In the genomic region with DNA sequence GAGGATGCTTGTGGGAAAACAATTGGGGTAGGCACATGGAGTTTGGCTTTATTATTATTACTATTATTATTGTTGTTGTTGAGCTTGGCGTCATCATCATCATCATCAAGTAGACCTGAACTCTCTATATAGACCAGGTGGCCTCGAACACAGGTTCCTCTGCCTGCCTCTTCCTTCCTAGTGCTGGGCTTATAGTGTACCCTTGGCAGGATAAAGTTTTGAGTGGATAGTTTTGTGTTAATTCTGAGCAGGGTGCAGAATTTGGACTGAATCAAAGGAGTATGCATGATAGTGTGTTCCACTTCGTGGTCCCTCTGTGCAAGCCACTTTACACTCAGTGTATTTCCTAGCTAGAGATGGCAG, we compare ENCODE assay signal across 8 mouse cellular contexts. TPM values are rescaled to one million over a fixed set of nuclear protein-coding genes. Genes with fewer than 3 reads are reported as not detected.
DNase-seq lines count a peak whose midpoint lies in the region; ATAC-seq and TF ChIP-seq lines count a peak whose summit lies in the region.

No protein-coding gene starts in this region.

- H3K9ac ChIP-seq in heart, embryonic 11.5 days (ENCODE audit: low read depth, low read length): peak overlapping the region; percentile 65
- peak overlapping the region; percentile 63 for H3K9ac ChIP-seq in ES-Bruce4 (ENCODE audit: low read depth, poor library complexity, severe bottlenecking)
- H3K9ac ChIP-seq in forebrain, embryonic 16.5 days (replicated peaks; ENCODE audit: low read depth, low read length): peak overlapping the region; percentile 73
- peak overlapping the region; percentile 71 for H3K9ac ChIP-seq in liver, embryonic 16.5 days (ENCODE audit: low read depth, low read length)

- H3K4me2 ChIP-seq in heart, embryonic 11.5 days: peak overlapping the region; percentile 93
- H3K4me2 ChIP-seq in forebrain, embryonic 16.5 days (ENCODE audit: low read length): peak overlapping the region; percentile 94
- peak overlapping the region; percentile 98 for H3K4me2 ChIP-seq in liver, embryonic 16.5 days (ENCODE audit: low read depth, low read length)

- peaks cover 24% of the 10 kb centered on the region for H3K36me3 ChIP-seq in heart, embryonic 11.5 days (ENCODE audit: control insufficient read depth, insufficient read depth, low read length)
- H3K36me3 ChIP-seq in ES-Bruce4 (ENCODE audit: control insufficient read depth, insufficient read depth, low read length, poor library complexity, severe bottlenecking): peaks cover 21% of the 10 kb centered on the region
- peaks cover 32% of the 10 kb centered on the region for H3K36me3 ChIP-seq in forebrain, embryonic 16.5 days (ENCODE audit: control insufficient read depth, insufficient read depth)
- peaks cover 24% of the 10 kb centered on the region for H3K36me3 ChIP-seq in liver, embryonic 16.5 days (ENCODE audit: control insufficient read depth, insufficient read depth)

- DNase-seq in heart, adult 9 months (ENCODE audit: low spot score in 2 of 2): no peak
- DNase-seq in thymus, postnatal 0 days (ENCODE audit: low spot score): no peak
- DNase-seq in cerebellum, postnatal 4 days (ENCODE audit: low spot score in 2 of 2): no peak
- DNase-seq in cerebellum, adult 9-10 months: no peak

- no peak for TF ChIP-seq CTCF in ES-Bruce4 (IDR thresholded peaks at IDR 0.05; ENCODE audit: low read depth, low read length)

- no peak for TF ChIP-seq POLR2A in ES-Bruce4 (IDR thresholded peaks at IDR 0.05; ENCODE audit: insufficient read depth, low read length)

- H3K4me1 ChIP-seq in heart, embryonic 11.5 days (ENCODE audit: control insufficient read depth, insufficient read depth, low read length): peaks cover 31% of the 10 kb centered on the region
- no peaks in the 10 kb centered on the region for H3K4me1 ChIP-seq in ES-Bruce4 (ENCODE audit: control insufficient read depth, insufficient read depth, low read length)
- peaks cover 6% of the 10 kb centered on the region; the same call in 1 of the 2 replicates for H3K4me1 ChIP-seq in forebrain, embryonic 16.5 days (replicated peaks; ENCODE audit: control insufficient read depth, insufficient read depth, low read length)
- peaks cover 51% of the 10 kb centered on the region for H3K4me1 ChIP-seq in liver, embryonic 16.5 days (ENCODE audit: control insufficient read depth, low read depth, low read length)

- H3K27me3 ChIP-seq in heart, embryonic 11.5 days (ENCODE audit: control insufficient read depth, insufficient read depth, low read length): no peaks in the 10 kb centered on the region
- H3K27me3 ChIP-seq in ES-Bruce4 (ENCODE audit: control insufficient read depth, insufficient read depth, low read length, poor library complexity, severe bottlenecking): no peaks in the 10 kb centered on the region
- no peaks in the 10 kb centered on the region for H3K27me3 ChIP-seq in forebrain, embryonic 16.5 days (replicated peaks; ENCODE audit: control insufficient read depth, insufficient read depth, low read length)
- no peaks in the 10 kb centered on the region for H3K27me3 ChIP-seq in liver, embryonic 16.5 days (ENCODE audit: control insufficient read depth, insufficient read depth, low read depth, low read length)

- H3K27ac ChIP-seq in heart, embryonic 11.5 days (ENCODE audit: low read depth, low read length): no peak overlapping the region
- no peak overlapping the region for H3K27ac ChIP-seq in ES-Bruce4 (ENCODE audit: insufficient read depth, low read length)
- no peak overlapping the region for H3K27ac ChIP-seq in forebrain, embryonic 16.5 days (ENCODE audit: low read length)
- peak overlapping the region; percentile 65 for H3K27ac ChIP-seq in liver, embryonic 16.5 days (ENCODE audit: low read length)

- ATAC-seq in heart, embryonic 11.5 days (replicated peaks; ENCODE audit: insufficient number of reproducible peaks, low FRiP score, low TSS enrichment): no peak
- ATAC-seq in forebrain, embryonic 16.5 days: peak; percentile 47
- no peak for ATAC-seq in liver, embryonic 16.5 days (ENCODE audit: low read depth)

- H3K4me3 ChIP-seq in heart, embryonic 11.5 days (ENCODE audit: low read depth, low read length): peak overlapping the region; percentile 53
- H3K4me3 ChIP-seq in ES-Bruce4 (ENCODE audit: low read depth, low read length): no peak overlapping the region
- H3K4me3 ChIP-seq in forebrain, embryonic 16.5 days (replicated peaks; ENCODE audit: low read length): peak overlapping the region; percentile 57
- peak overlapping the region; percentile 66 for H3K4me3 ChIP-seq in liver, embryonic 16.5 days (ENCODE audit: low read depth, low read length)

- 10% methylated on average over 3 of the region's 3 CpGs for WGBS in heart, embryonic 11.5 days (ENCODE audit: insufficient replicate concordance)
- WGBS in forebrain, embryonic 16.5 days: 9% methylated on average over 3 of the region's 3 CpGs
- WGBS in liver, embryonic 16.5 days (ENCODE audit: insufficient replicate concordance): 5% methylated on average over 3 of the region's 3 CpGs

- no peak for TF ChIP-seq EP300 in ES-Bruce4 (IDR thresholded peaks at IDR 0.05; ENCODE audit: insufficient read depth, low read depth, low read length)

- no peaks in the 10 kb centered on the region for H3K9me3 ChIP-seq in heart, embryonic 11.5 days (replicated peaks; ENCODE audit: control insufficient read depth, low read length)
- no peaks in the 10 kb centered on the region for H3K9me3 ChIP-seq in ES-Bruce4 (replicated peaks; ENCODE audit: control insufficient read depth, insufficient read depth, low read length, poor library complexity, severe bottlenecking)
- H3K9me3 ChIP-seq in forebrain, embryonic 16.5 days (ENCODE audit: control insufficient read depth, low read length): no peaks in the 10 kb centered on the region
- no peaks in the 10 kb centered on the region for H3K9me3 ChIP-seq in liver, embryonic 16.5 days (replicated peaks; ENCODE audit: control insufficient read depth, low read length)

RNA-seq across cellular contexts. Expression of gene Sec61a1, which starts 18.3 kb away (rescaled TPM):
- polyA plus RNA-seq in heart, embryonic 11.5 days (2014; fragmentation: Nextera tagmentation; extraction: Ambion mirVana): 165 and 188 TPM in 2 replicates
- polyA plus RNA-seq in ES-Bruce4 (2011; ENCODE audit: insufficient read depth, insufficient read length, low read depth, missing spikeins): 126 and 128 TPM in 2 replicates
- polyA plus RNA-seq in forebrain, embryonic 16.5 days (2015; fragmentation: Nextera tagmentation; extraction: Ambion mirVana): 170 and 178 TPM in 2 replicates
- polyA plus RNA-seq in liver, embryonic 16.5 days (2015; fragmentation: Nextera tagmentation; extraction: Ambion mirVana): 132 and 138 TPM in 2 replicates
- polyA plus RNA-seq in thymus, postnatal 0 days (2015; fragmentation: Nextera tagmentation; extraction: Ambion mirVana): 138 and 139 TPM in 2 replicates

RNA-seq across cellular contexts. Expression of gene Ruvbl1, which starts 35.2 kb away (rescaled TPM):
- 92.5 and 101 TPM in 2 replicates for polyA plus RNA-seq in heart, embryonic 11.5 days (2014; fragmentation: Nextera tagmentation; extraction: Ambion mirVana)
- polyA plus RNA-seq in ES-Bruce4 (2011; ENCODE audit: insufficient read depth, insufficient read length, low read depth, missing spikeins): 102 TPM in 2 replicates
- polyA plus RNA-seq in forebrain, embryonic 16.5 days (2015; fragmentation: Nextera tagmentation; extraction: Ambion mirVana): 133 and 146 TPM in 2 replicates
- 58.1 and 62.3 TPM in 2 replicates for polyA plus RNA-seq in liver, embryonic 16.5 days (2015; fragmentation: Nextera tagmentation; extraction: Ambion mirVana)
- polyA plus RNA-seq in thymus, postnatal 0 days (2015; fragmentation: Nextera tagmentation; extraction: Ambion mirVana): 126 and 147 TPM in 2 replicates

RNA-seq across cellular contexts. Expression of gene Eefsec, which starts 54.0 kb away (rescaled TPM):
- 20.9 and 29.1 TPM in 2 replicates for polyA plus RNA-seq in heart, embryonic 11.5 days (2014; fragmentation: Nextera tagmentation; extraction: Ambion mirVana)
- polyA plus RNA-seq in ES-Bruce4 (2011; ENCODE audit: insufficient read depth, insufficient read length, low read depth, missing spikeins): 18.7 and 21.1 TPM in 2 replicates
- polyA plus RNA-seq in forebrain, embryonic 16.5 days (2015; fragmentation: Nextera tagmentation; extraction: Ambion mirVana): 29.4 and 30.8 TPM in 2 replicates
- 15.3 and 15.6 TPM in 2 replicates for polyA plus RNA-seq in liver, embryonic 16.5 days (2015; fragmentation: Nextera tagmentation; extraction: Ambion mirVana)
- 107 and 117 TPM in 2 replicates for polyA plus RNA-seq in thymus, postnatal 0 days (2015; fragmentation: Nextera tagmentation; extraction: Ambion mirVana)
